Mouse (Mus musculus) stomach, embryonic 16.5 days (tissue): ENCODE measurements around the gene Pmfbp1. TPM values are rescaled to one million over a fixed set of nuclear protein-coding genes. Genes with fewer than 3 reads are reported as not detected.

Experiments used
- ATAC-seq: fragments of 200-750 bp; cut with Nextera tagmentation; 2 replicates; pipeline ENCODE4 v1.8.0; 2017; ENCODE audit warnings: moderate number of reproducible peaks, moderate TSS enrichment; ENCODE audit not compliant: insufficient read depth, low FRiP score
- H3K27ac ChIP-seq: fragments of 300-500 bp; sonication (generic); 2 replicates; pipeline ENCODE4 v1.5.1; 2014; ENCODE audit warnings: low read length
- H3K27me3 ChIP-seq: fragments of 300-500 bp; sonication (generic); 2 replicates; pipeline ENCODE4 v1.6.1; 2014; ENCODE audit warnings: low read length, control low read depth, mixed read lengths; ENCODE audit not compliant: control insufficient read depth, insufficient read depth
- H3K36me3 ChIP-seq: fragments of 300-500 bp; sonication (generic); 2 replicates; pipeline ENCODE4 v1.6.1; 2014; ENCODE audit warnings: low read length; ENCODE audit not compliant: control insufficient read depth, insufficient read depth
- H3K4me1 ChIP-seq: fragments of 300-500 bp; sonication (generic); 2 replicates; pipeline ENCODE4 v1.6.1; 2014; ENCODE audit warnings: low read length, control low read depth, mixed read lengths; ENCODE audit not compliant: control insufficient read depth, insufficient read depth
- H3K4me2 ChIP-seq: fragments of 300-500 bp; sonication (generic); 2 replicates; pipeline ENCODE4 v1.6.1; 2014; ENCODE audit warnings: low read depth, low read length, mixed read lengths
- H3K4me3 ChIP-seq: fragments of 300-500 bp; sonication (generic); replicated peaks from 2 replicates; pipeline ENCODE4 v1.5.1; 2014; ENCODE audit warnings: mild to moderate bottlenecking, low read length
- H3K9ac ChIP-seq: fragments of 300-500 bp; sonication (generic); 2 replicates; pipeline ENCODE4 v1.6.1; 2014; ENCODE audit warnings: low read length
- H3K9me3 ChIP-seq: fragments of 300-500 bp; sonication (generic); replicated peaks from 2 replicates; pipeline ENCODE4 v1.6.1; 2016; ENCODE audit warnings: low read length, control low read depth; ENCODE audit not compliant: control insufficient read depth
- WGBS: fragments of 180-500 bp; shearing (Covaris S2); extraction: QIAGEN DNeasy Blood & Tissue Kit; methylation state at CpG from one replicate; pipeline ENCODE4 v1.1.7; 2014; 5-methylcytosine and 5-hydroxymethylcytosine counted together
- polyA plus RNA-seq: library from polyadenylated mRNA; unstranded; fragments of >200 nt; fragmentation: Nextera tagmentation; extraction: Ambion mirVana; gene quantifications from 2 replicates; pipeline ENCODE4 v1.2.1, GENCODE M21; 2015

Pmfbp1 gene
- polyA plus RNA-seq, 1 experiment from 2014 or later: not detected

- no peak overlapping the region; the same call in 1 of the 2 replicates for H3K4me2 ChIP-seq
- H3K9me3 ChIP-seq: no peaks in the 10 kb centered on the region
- peaks cover 12% of the 10 kb centered on the region for H3K4me1 ChIP-seq
- no peak for ATAC-seq
- no peak overlapping the region for H3K9ac ChIP-seq
- H3K36me3 ChIP-seq: no peaks in the 10 kb centered on the region
- H3K27ac ChIP-seq: no peak overlapping the region
- H3K27me3 ChIP-seq: no peaks in the 10 kb centered on the region
- 74% methylated on average over 3 of the region's 3 CpGs for WGBS
- no peak overlapping the region for H3K4me3 ChIP-seq
Measured at GRCm38 (mm10) chr8:109465056-109465455, 28.8 kb upstream of the Pmfbp1 start.

DNA sequence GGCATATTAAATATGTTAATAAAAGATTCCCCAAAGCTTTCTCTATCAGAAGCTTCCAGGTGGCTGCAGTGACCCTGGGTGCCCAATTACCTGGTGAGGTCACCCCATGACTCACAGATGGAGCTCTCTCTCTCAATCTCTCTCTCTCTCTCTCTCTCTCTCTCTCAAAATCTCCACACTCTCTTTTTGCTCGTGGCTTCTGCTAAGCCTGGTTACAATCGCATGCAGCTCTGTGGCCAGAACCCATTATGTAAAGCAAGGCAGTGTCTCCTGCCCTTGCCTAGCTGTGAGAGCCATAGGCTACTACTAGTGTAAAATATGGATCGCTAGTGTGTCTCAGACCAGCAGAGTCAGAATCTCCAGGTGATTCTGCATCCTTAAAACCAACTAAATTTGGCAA, 28.1 kb upstream of the Pmfbp1 start:
- no peak overlapping the region for H3K27ac ChIP-seq
- 66% methylated on average over 3 of the region's 3 CpGs for WGBS
- H3K9me3 ChIP-seq: no peaks in the 10 kb centered on the region
- no peaks in the 10 kb centered on the region for H3K27me3 ChIP-seq
- H3K36me3 ChIP-seq: no peaks in the 10 kb centered on the region
- no peak overlapping the region for H3K4me2 ChIP-seq
- ATAC-seq: no peak
- no peak overlapping the region for H3K4me3 ChIP-seq
- H3K9ac ChIP-seq: no peak overlapping the region
- peaks cover 12% of the 10 kb centered on the region for H3K4me1 ChIP-seq

DNA sequence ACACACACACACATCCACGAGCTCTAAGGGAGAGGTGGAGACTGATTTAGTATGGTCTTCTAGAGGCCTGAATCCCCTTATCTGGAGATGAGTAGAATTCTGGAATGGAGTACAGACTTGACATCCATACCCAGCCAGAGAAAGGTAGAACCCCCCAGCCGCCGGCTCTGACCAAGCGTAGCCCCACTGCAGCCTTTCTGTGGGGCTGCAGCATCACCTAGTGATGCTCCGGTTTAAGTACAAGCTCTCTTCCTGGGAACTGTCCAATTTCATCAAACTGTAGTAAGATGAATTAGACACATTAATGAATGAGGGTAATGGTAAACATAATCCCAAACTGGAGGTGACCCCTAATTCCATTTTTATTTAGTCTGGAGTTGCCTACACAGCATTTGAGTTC, 26.3 kb upstream of the Pmfbp1 start:
- no peak overlapping the region for H3K4me3 ChIP-seq
- no peaks in the 10 kb centered on the region for H3K36me3 ChIP-seq
- H3K4me2 ChIP-seq: no peak overlapping the region
- H3K9me3 ChIP-seq: no peaks in the 10 kb centered on the region
- no peak overlapping the region for H3K9ac ChIP-seq
- H3K27me3 ChIP-seq: no peaks in the 10 kb centered on the region
- ATAC-seq: no peak
- 26% methylated on average over 5 of the region's 5 CpGs for WGBS
- peaks cover 12% of the 10 kb centered on the region for H3K4me1 ChIP-seq
- no peak overlapping the region for H3K27ac ChIP-seq

DNA sequence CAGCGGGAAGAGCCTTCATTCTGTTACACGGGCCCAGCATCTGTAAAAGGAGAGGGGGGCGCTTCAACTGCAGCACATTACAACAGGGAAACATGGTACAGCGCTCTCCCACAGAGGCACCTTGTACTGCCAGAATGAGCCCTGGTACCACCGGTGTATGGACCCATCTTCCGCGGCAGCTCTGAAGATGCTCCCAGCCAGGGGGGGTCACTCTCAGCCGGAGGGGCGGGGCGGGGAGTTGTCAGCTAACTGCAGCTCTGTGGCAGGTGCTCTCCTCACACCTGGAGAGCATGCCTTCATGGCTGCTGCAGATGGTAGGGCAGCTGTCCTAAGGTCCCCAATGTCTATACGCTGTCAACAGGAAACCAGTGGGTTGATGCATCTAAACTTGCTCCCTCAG, 25.7 kb upstream of the Pmfbp1 start:
- H3K9ac ChIP-seq: no peak overlapping the region
- H3K4me2 ChIP-seq: no peak overlapping the region
- 78% methylated on average over 11 of the region's 11 CpGs for WGBS
- H3K4me1 ChIP-seq: peaks cover 12% of the 10 kb centered on the region
- H3K27ac ChIP-seq: no peak overlapping the region
- no peaks in the 10 kb centered on the region for H3K36me3 ChIP-seq
- no peak for ATAC-seq
- H3K27me3 ChIP-seq: no peaks in the 10 kb centered on the region
- no peak overlapping the region for H3K4me3 ChIP-seq
- H3K9me3 ChIP-seq: no peaks in the 10 kb centered on the region

GRCm38 (mm10) chr8:109471876-109472275, 22.0 kb upstream of the Pmfbp1 start:
- H3K4me3 ChIP-seq: no peak overlapping the region

DNA sequence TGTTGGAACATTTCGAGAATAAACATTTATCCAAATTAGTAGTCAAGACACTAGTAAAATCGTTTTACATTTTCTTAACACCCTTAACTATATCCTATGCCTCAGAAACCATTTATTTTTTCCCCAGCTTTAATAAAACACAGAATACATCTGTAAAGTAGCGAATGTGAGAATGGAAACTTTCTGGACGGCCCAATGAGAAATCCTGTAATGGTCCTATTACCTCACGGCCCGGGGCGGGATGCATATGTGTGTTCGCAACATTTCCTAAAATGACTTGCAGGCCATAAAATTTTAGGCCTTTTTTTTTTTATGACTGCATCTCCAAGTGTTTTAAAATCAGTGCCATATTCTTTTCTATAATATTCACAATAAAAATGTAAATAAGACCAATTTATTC, 21.4 kb upstream of the Pmfbp1 start:
- Histone ChIP-seq H3K4me3 (no peak overlapping the region), H3K27me3 (no peaks in the 10 kb centered on the region), H3K4me2 (no peak overlapping the region), H3K9me3 (no peaks in the 10 kb centered on the region), H3K27ac (no peak overlapping the region), H3K9ac (no peak overlapping the region), H3K4me1 (no peaks in the 10 kb centered on the region), H3K36me3 (no peaks in the 10 kb centered on the region)
- 81% methylated on average over 8 of the region's 8 CpGs for WGBS
- ATAC-seq: no peak

More at GRCm38 (mm10) chr8:109471876-109472275, 22.0 kb upstream of the Pmfbp1 start:
- H3K36me3 ChIP-seq: no peaks in the 10 kb centered on the region
- no peak overlapping the region for H3K4me2 ChIP-seq
- no peaks in the 10 kb centered on the region for H3K27me3 ChIP-seq
- no peak overlapping the region for H3K9ac ChIP-seq
- 66% methylated on average over 6 of the region's 6 CpGs for WGBS
- no peaks in the 10 kb centered on the region for H3K9me3 ChIP-seq
- H3K4me1 ChIP-seq: no peaks in the 10 kb centered on the region
- no peak for ATAC-seq
- no peak overlapping the region for H3K27ac ChIP-seq

DNA sequence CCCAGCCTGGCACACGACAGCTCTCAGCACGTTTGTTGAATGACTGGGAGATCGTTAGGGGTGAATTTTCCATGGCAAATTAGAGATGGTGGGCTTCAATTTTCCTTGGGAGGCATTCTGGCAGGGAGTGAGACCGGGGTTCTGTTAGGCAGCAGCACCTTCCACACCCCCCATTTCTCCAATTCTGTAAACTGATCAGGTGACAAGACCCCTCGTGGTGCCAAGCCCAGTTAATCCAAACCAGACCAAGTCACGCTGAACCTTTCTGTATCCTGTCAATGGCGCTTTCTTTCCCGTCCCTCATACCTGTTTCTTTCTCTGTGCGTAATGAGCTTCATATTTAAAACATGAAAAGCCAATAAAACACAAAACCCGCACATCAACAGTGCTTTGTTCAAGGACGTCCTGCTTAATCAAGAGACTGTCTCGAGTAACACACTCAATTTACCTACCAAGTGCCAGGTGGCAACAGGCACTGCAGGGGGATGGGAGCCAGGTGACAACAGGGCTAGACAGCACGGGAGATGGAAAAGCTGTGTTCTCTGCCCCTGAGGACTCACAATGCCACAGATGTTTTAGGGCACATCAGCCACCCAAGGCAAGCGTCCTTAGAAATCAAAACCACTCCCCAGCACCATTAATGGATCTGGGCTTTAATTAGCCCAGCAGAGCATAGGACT, 19.2 kb upstream of the Pmfbp1 start:
- Histone ChIP-seq H3K4me3 (no peak overlapping the region), H3K27ac (no peak overlapping the region), H3K9me3 (no peaks in the 10 kb centered on the region), H3K4me2 (no peak overlapping the region), H3K27me3 (no peaks in the 10 kb centered on the region), H3K36me3 (no peaks in the 10 kb centered on the region), H3K9ac (no peak overlapping the region), H3K4me1 (no peaks in the 10 kb centered on the region)
- ATAC-seq: no peak
- WGBS: 64% methylated on average over 14 of the region's 14 CpGs

- Histone ChIP-seq H3K9me3 (no peaks in the 10 kb centered on the region), H3K36me3 (no peaks in the 10 kb centered on the region), H3K27ac (no peak overlapping the region), H3K4me2 (no peak overlapping the region), H3K4me3 (no peak overlapping the region), H3K27me3 (no peaks in the 10 kb centered on the region), H3K9ac (no peak overlapping the region), H3K4me1 (no peaks in the 10 kb centered on the region)
- 69% methylated on average over 4 of the region's 4 CpGs for WGBS
- no peak for ATAC-seq
Measured at GRCm38 (mm10) chr8:109475436-109475835, 18.4 kb upstream of the Pmfbp1 start.

DNA sequence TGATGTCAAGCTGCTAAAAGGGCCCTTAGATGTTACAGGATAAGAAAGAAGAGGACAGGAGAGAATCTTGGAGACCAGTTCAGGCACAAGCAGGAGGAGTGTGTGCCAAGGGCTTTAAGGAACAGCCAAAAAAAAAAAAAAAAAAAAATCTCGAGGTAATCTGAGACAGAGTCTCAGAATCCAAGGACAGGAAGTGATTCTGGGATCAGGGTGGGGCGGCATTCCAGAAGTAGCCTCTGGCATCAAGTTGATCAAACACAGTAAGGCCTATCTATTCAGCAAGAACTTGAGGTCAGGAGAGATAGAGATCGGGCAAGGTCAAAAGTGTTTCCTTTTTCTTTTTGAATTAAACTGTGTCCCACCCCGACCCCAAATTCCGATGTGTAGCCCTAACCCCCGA, 15.2 kb upstream of the Pmfbp1 start:
- Histone ChIP-seq H3K4me3 (no peak overlapping the region), H3K9ac (no peak overlapping the region)

More for the DNA sequence above, 15.2 kb upstream of the Pmfbp1 start:
- ATAC-seq: no peak
- Histone ChIP-seq H3K36me3 (no peaks in the 10 kb centered on the region), H3K27me3 (no peaks in the 10 kb centered on the region), H3K27ac (no peak overlapping the region), H3K9me3 (no peaks in the 10 kb centered on the region), H3K4me2 (no peak overlapping the region), H3K4me1 (no peaks in the 10 kb centered on the region)
- 56% methylated on average over 6 of the region's 6 CpGs for WGBS
